Mouse (Mus musculus) spleen, adult 10 weeks (tissue): ENCODE results near the gene Gm17175. TPM values are rescaled to one million over a fixed set of nuclear protein-coding genes. Genes with fewer than 3 reads are reported as not detected.

Experiments
- polyA plus RNA-seq: library from polyadenylated mRNA; stranded (reverse); fragments of 350-450 nt; fragmentation: Illumina TruSeq; extraction: RNeasy Lipid Tissue Mini Kit (QIAGEN cat#74804); gene quantifications from one replicate; pipeline ENCODE4 v1.2.3, GENCODE M21; 2015; ENCODE audit warnings: low replicate concordance; ENCODE audit not compliant: insufficient read depth

Gm17175 gene
- polyA plus RNA-seq, result not detected

DNA sequence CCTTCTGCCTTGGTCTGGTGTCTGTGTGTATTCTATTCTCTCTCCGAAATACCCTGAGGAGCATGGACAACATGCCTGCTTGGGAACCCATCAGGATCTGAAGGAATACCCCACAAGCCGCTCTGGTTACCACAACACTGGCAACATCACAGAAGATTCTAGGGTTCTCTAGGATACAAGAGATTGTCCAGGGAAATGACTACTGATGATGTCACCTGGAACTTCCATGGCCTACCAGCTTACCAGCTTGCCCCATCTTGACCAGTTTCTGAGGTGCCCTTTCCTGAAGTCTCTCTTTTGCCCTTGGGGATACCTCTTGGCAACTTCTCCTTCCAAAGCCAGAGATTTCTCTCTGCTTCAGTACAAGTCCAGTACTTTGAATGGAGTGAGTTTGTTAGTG lies at the start of gene Gm17175:
Gene Gm17175, minus strand, starts transcription at position 101 of the 400 bp plus-strand sequence.

GRCm38 (mm10) chr14:51611210-51611609 lies 37.3 kb upstream of the Gm17175 start, which contains the start of gene Gm17078:
Gene Gm17078, minus strand, starts transcription at chr14:51611310.

GRCm38 (mm10) chr14:51592039-51592438 lies 18.2 kb upstream of the Gm17175 start, which contains the start of gene Gm17174:
Gene Gm17174, minus strand, starts transcription at chr14:51592139.

GRCm38 (mm10) chr14:51552490-51552889 lies 21.4 kb downstream of the Gm17175 start, which contains the start of gene Gm5622:
Gene Gm5622, plus strand, starts transcription at chr14:51552790.

Other genes with a start within 250 kb of the Gm17175 start
- gene Gm7247, start 212.3 kb downstream of the Gm17175 start, polyA plus RNA-seq, result not detected
- not detected for gene Vmn2r88, start 163.2 kb downstream of the Gm17175 start, polyA plus RNA-seq
- not detected for gene Vmn2r89, start 122.2 kb downstream of the Gm17175 start, polyA plus RNA-seq
- not detected for gene Gm5622, start 21.3 kb downstream of the Gm17175 start, polyA plus RNA-seq
- not detected for gene Gm17174, start 18.1 kb upstream of the Gm17175 start, polyA plus RNA-seq
- not detected for gene Gm17078, start 37.2 kb upstream of the Gm17175 start, polyA plus RNA-seq
- not detected for gene Gm4181, start 61.6 kb upstream of the Gm17175 start, polyA plus RNA-seq
- gene Gm17079, start 121.4 kb upstream of the Gm17175 start, polyA plus RNA-seq, result not detected
- not detected for gene Gm5800, start 143.1 kb upstream of the Gm17175 start, polyA plus RNA-seq
- gene Ang4, start 199.5 kb upstream of the Gm17175 start, polyA plus RNA-seq, result not detected
- gene AY358078, start 226.0 kb upstream of the Gm17175 start, polyA plus RNA-seq, result not detected